Mouse (Mus musculus): ENCODE measurements around the gene Birc3.

- TF ChIP-seq ZNF384 (IDR thresholded peaks at IDR 0.05; ENCODE audit: low read depth, low read length): no peak
- no peak for TF ChIP-seq ZC3H11A (IDR thresholded peaks at IDR 0.05; ENCODE audit: borderline replicate concordance, low read depth, low read length)
Measured at GRCm38 (mm10) chr9:7845216-7845895, 27.6 kb downstream of the Birc3 start.
